Mouse (Mus musculus) common myeloid progenitor, adult 5-6 weeks (primary cell): ENCODE data around the gene Arhgap44. TPM values are rescaled to one million over a fixed set of nuclear protein-coding genes. Genes with fewer than 3 reads are reported as not detected.

Experiments used
- ATAC-seq: replicated peaks from 2 replicates; pipeline ENCODE4 v1.8.0; 2016; ENCODE audit warnings: low read depth, mild to moderate bottlenecking, moderate TSS enrichment, inconsistent platforms; ENCODE audit not compliant: poor library complexity, severe bottlenecking
- total RNA-seq: library from RNA; stranded (forward); fragments of 200-1000, 187-1606 nt; gene quantifications from 2 replicates; pipeline ENCODE4 v1.2.3, GENCODE M21; 2017

Arhgap44 gene
- total RNA-seq, 1 experiment from 2014 or later, result not detected

DNA sequence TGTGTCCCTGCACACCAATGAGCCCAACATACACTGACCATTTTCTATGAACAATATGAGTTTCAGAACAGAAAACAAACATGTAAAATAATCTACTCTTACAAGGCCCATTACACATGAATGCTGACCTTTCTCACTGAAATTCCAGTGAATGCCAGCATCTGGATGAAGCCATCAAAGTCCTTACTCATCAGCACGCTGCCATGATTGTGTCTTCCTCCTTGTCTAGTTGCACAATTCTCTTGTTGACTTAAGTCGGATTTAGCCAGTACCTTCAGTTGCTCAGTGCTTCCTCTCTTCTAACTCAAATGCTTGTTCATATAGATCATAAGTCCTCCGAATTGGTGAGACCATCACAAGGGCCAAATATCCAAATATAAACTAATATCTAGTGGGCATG lies 23.7 kb downstream of the Arhgap44 start:
- no peak for ATAC-seq

DNA sequence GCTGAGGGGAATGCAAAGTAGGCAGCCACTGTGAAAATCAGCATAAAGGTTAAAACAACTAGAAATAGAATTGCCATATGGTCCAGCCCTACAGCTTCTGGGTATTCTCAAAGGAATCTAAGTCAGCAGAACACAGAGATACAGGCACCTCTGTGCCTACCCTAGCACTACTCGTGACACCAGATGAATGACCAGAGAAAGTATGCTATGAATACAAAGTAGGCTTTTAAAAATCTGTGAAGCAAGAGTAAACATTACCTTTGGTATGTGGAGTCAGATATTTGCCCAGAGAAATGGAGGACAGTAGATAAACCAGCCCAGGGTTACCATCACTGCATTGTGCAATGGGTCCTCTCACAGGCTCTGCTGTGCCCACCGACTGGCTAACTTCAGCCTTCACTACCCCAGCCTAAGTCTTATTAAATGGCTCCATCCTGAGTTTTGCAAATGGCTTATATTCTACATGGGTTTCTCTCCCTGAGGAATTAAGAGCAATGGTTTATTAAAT lies 25.6 kb downstream of the Arhgap44 start:
- ATAC-seq, result no peak

- ATAC-seq, result no peak
These were observed 27.5 kb downstream of the Arhgap44 start for GRCm38 (mm10) chr11:65135251-65135739.

DNA sequence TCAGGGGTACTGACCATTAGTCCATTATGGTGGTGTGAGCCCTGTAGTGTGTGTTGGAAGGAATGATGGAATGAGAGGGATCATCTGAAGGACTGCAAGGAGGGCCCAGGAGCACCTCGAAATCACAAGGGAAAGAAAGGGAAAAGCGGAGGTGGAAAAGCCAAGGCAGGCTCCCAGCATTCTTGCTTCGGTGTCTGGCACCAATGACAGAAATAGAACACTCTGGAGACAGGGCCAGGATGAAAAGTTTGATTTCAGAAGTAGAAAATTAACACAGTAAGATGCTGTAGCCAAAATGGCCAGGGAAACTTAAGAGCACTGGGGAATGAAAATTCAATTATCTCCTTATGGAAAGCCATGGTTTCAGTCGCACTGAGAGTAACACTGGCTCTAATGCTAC lies 29.1 kb downstream of the Arhgap44 start:
- no peak for ATAC-seq

GRCm38 (mm10) chr11:65129110-65129509 lies 33.7 kb downstream of the Arhgap44 start:
- ATAC-seq, result no peak

GRCm38 (mm10) chr11:65128666-65129065 lies 34.1 kb downstream of the Arhgap44 start:
- no peak for ATAC-seq

DNA sequence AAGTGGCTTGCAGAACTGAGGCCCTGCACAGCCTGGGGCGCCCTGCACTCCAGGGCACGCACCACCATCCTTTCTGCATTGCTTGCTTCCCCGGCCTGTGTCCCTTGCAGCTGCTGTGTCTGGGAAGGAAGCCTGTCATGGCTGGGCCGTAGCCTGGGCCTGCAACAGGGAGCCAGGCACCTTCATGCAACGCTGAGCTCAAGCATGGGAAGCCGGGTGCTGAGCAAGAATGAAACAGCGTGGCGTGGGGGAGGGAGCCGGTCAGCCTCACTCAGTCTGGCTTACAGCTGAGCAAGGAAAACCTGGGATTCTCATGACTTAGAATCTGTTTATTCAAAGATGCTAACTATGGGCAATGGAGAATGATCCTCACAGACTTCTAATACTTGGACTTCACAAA lies 36.2 kb downstream of the Arhgap44 start:
- no peak for ATAC-seq

GRCm38 (mm10) chr11:65124913-65125418 lies 37.8 kb downstream of the Arhgap44 start:
- ATAC-seq, result no peak

DNA sequence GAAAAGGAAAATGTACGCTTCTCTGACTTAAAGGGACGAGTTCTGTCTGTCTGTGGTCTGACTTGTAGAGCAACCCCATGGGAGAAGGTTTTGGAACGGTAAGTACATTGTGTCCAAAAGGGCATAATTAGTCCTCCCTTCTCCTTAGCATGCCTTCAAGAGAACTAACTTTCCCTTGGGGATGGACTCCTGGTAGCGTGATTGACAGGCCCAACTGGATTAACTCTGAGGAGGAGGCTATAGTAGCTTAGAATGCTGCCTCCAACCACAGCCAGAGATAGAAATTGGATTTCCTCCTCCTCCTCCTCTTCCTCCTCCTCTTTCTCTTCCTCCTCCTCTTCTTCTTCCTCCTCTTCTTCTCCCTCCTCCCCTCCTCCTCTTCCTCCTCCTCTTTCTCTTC lies 42.5 kb downstream of the Arhgap44 start:
- ATAC-seq, result no peak

DNA sequence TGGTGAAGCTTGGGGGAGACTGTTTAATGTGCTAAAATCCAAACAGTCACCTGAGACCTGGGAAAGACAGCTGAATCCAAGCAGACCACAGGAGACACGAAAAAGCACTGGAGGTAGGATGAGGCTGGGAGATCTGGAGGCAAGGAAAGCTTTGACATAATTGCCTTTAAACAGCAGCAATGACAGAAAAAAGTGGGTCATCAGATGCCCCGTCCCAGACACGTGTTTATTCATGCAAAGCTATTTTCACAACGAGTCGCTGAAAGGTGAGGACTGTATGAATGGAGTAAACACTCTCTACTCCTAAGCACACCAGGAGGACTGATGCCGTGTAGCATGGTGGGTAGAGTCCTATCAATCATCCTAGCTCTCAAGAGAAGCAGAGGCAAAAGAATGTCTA lies 47.0 kb downstream of the Arhgap44 start:
- no peak for ATAC-seq

GRCm38 (mm10) chr11:65112086-65112485 lies 50.7 kb downstream of the Arhgap44 start:
- ATAC-seq, result no peak

DNA sequence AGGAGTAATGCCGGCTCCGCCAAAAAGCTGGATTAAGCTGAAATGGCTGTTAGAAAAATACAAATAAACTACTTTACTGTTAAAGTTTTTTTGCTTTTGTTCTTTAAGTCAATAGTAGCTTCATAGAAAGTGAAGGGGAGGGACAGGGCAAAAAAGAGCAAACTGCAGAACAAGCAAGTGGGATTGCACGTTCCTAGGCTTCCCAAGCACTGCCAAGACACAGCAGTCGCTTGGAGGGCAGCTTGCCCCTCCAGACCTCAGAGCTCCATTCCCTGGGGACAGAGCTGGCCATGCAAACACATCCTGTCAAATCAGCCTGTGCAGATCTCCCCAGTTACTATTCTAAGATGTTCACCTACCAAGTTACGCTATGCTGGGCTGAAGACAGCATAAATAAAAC lies 51.1 kb downstream of the Arhgap44 start:
- no peak for ATAC-seq

GRCm38 (mm10) chr11:65110058-65110457 lies 52.7 kb downstream of the Arhgap44 start:
- no peak for ATAC-seq

DNA sequence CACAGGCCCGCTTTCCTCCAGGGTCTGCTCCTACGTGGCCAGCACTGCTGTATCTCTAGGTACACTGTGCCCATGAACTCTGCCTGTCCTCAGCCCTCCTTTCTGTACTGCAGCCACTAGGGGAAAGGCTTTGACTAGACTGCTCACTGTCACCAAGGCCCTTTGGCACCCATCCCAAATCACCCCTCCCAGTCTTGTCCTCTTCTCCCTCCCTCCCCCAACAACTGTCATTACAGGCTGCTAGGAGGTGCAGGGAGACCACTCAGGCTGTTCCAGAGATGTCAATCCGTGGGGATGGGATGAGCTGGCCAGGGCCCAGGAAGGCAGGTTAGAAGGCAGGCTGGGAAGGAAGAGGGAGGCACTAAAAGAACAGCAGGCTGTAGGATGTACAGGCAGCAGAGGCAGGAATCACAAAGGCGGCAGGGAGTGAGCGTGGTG lies 55.0 kb downstream of the Arhgap44 start:
- ATAC-seq, result no peak

- ATAC-seq, result no peak
These were observed 55.6 kb downstream of the Arhgap44 start for GRCm38 (mm10) chr11:65107151-65107550.

- ATAC-seq, result no peak
These were observed 58.7 kb downstream of the Arhgap44 start for GRCm38 (mm10) chr11:65104076-65104475.

DNA sequence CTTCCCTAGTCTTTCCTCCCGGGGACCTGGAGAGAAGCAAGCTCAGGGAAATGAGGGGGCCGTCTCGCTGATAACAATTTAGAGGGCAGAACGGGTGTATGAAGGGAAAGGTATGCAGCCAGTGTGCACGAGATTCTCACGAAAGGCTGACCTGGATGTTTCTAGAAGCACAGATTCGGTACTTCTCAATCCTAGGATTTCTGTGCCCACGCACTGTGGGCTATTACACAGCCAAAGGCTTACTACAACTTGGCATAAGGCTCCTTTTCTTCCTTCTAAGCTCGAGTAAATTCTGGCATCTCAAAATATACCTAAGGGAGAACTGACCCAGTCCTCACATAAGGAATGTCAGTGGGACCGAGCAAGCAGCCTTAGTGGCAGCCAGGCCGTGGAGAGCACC lies 61.6 kb downstream of the Arhgap44 start:
- ATAC-seq, result no peak

DNA sequence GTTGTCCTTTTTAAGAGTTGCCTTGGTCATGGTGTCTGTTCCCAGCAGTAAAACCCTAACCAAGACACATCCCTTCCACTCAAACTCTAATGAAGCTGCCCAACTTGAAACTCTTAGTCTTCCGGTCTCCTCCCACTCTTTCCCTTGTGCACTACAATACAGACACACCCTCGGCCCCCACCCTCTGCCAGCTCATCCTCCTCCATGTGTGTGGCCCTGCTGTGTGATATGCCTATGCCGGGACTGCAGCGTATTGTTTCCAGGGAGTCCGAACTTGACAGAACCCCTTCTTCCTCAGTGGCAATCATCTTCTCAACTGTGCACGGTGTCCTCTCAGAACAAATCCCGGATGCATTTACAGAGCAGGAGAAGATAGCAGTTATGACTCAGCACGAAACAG lies 62.7 kb downstream of the Arhgap44 start:
- no peak for ATAC-seq

GRCm38 (mm10) chr11:65097526-65098070 lies 65.2 kb downstream of the Arhgap44 start:
- ATAC-seq, result no peak

- ATAC-seq, result no peak
These were observed 65.9 kb downstream of the Arhgap44 start for GRCm38 (mm10) chr11:65096866-65097265.

GRCm38 (mm10) chr11:65092851-65093250 lies 69.9 kb downstream of the Arhgap44 start:
- ATAC-seq, result no peak

DNA sequence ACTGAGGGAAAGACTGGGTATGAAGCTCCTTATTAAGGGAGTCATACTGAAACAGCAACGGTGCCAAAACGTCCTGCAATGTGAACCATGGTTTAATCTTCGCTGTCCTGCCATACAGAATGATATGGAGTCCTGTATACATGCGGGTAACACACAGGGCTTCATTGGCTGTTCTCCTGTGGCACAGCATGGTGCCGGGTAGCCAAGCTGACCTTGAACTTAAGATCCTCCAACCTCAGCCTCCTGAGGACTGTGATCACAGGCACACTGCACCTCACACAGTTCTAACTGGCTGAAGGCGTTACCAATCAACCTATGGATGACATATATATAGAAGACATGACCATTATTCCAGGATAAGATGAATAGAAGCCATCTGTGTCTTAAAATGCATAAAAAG lies 72.4 kb downstream of the Arhgap44 start:
- ATAC-seq, result no peak
